In the genomic region with DNA sequence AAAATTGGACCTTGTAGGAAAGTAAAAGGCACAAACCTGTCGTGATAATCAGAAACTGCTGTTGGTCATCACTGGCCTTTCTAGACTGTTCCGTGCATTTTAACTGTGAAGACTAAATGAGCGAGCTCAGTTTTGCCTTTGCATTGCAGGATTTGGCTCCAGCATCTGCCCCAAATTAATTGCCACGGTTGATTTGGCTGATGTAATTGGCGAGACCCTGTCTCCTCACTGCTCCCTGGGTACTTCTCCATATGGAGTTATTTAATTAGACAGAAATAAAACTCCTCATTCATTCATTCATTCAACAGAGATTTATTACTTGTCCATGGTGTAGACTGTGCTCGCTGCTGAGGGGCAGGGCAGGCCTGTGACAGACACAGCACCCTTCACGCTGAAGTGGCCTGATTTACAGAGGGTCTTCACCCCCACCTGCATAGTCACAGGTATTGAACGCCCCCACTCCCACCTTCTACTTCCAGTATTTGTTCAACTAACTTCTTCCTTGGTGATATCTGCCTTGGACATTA, we compare ENCODE assay signal across 18 mouse cellular contexts.
DNase-seq lines count a peak whose midpoint lies in the region; ATAC-seq and TF ChIP-seq lines count a peak whose summit lies in the region.
"Had no signal": no experiment of that assay in that cellular context is flagged by ENCODE, and none has a peak within 500 bp of the region (broad histone marks: within the 10 kb centered on the region; RNA-seq: fewer than 3 reads in every experiment).

No protein-coding gene starts in this region.

- no peak for TF ChIP-seq POLR2A in thymus, adult 2 months (IDR thresholded peaks at IDR 0.05; ENCODE audit: control insufficient read depth, extremely low read depth, insufficient read depth, low read length, poor library complexity)

- peak; percentile 19; the same call in 1 of the 2 replicates for ATAC-seq in midbrain, embryonic 12.5 days (ENCODE audit: low FRiP score, low read depth)
- no peak for ATAC-seq in midbrain, embryonic 11.5 days (ENCODE audit: low FRiP score)
- ATAC-seq in forebrain, embryonic 13.5 days = peak; percentile 78
- peak; percentile 81 for ATAC-seq in hindbrain, embryonic 16.5 days
- ATAC-seq: CD4-positive, CD25-positive, alpha-beta regulatory T cell, adult 4 months had no signal

- WGBS in midbrain, embryonic 12.5 days = 84% methylated on average over 8 of the region's 8 CpGs
- WGBS in midbrain, embryonic 11.5 days = 90% methylated on average over 8 of the region's 8 CpGs
- 42% methylated on average over 8 of the region's 8 CpGs for WGBS in forebrain, embryonic 13.5 days
- 48% methylated on average over 8 of the region's 8 CpGs for WGBS in hindbrain, embryonic 16.5 days
- 90% methylated on average over 8 of the region's 8 CpGs for WGBS in thymus, adult 2 months

- no peaks in the 10 kb centered on the region for H3K36me3 ChIP-seq in midbrain, embryonic 12.5 days
- no peaks in the 10 kb centered on the region for H3K36me3 ChIP-seq in midbrain, embryonic 11.5 days (ENCODE audit: control insufficient read depth, insufficient read depth, low read length)
- no peaks in the 10 kb centered on the region for H3K36me3 ChIP-seq in forebrain, embryonic 13.5 days (ENCODE audit: poor library complexity, severe bottlenecking)
- no peaks in the 10 kb centered on the region for H3K36me3 ChIP-seq in hindbrain, embryonic 16.5 days (ENCODE audit: control insufficient read depth, insufficient read depth, low read length)
- H3K36me3 ChIP-seq in thymus, adult 2 months (ENCODE audit: control insufficient read depth, insufficient read depth, low read length) = no peaks in the 10 kb centered on the region
- H3K36me3 ChIP-seq: heart, embryonic 10.5 days; intestine, embryonic 15.5 days had no signal

- no peak overlapping the region for H3K9ac ChIP-seq in midbrain, embryonic 12.5 days (replicated peaks)
- H3K9ac ChIP-seq in midbrain, embryonic 11.5 days (ENCODE audit: low read length) = no peak overlapping the region
- H3K9ac ChIP-seq in forebrain, embryonic 13.5 days = no peak overlapping the region
- H3K9ac ChIP-seq in hindbrain, embryonic 16.5 days (ENCODE audit: low read depth, low read length) = no peak overlapping the region
- H3K9ac ChIP-seq: intestine, embryonic 15.5 days had no signal

- no peak overlapping the region for H3K27ac ChIP-seq in midbrain, embryonic 12.5 days (replicated peaks)
- H3K27ac ChIP-seq in midbrain, embryonic 11.5 days (ENCODE audit: low read depth, low read length) = no peak overlapping the region
- H3K27ac ChIP-seq in forebrain, embryonic 13.5 days = peak overlapping the region; percentile 20
- H3K27ac ChIP-seq in hindbrain, embryonic 16.5 days (ENCODE audit: low read depth, low read length) = no peak overlapping the region
- no peak overlapping the region for H3K27ac ChIP-seq in thymus, adult 2 months (ENCODE audit: control insufficient read depth, insufficient read depth, low read length)
- H3K27ac ChIP-seq: intestine, embryonic 15.5 days; layer of hippocampus, adult 2 months; stomach, postnatal 0 days had no signal

- H3K4me1 ChIP-seq in midbrain, embryonic 12.5 days = peaks cover 20% of the 10 kb centered on the region
- H3K4me1 ChIP-seq in midbrain, embryonic 11.5 days (ENCODE audit: control insufficient read depth, insufficient read depth, low read length) = no peaks in the 10 kb centered on the region
- peaks cover 35% of the 10 kb centered on the region for H3K4me1 ChIP-seq in forebrain, embryonic 13.5 days
- no peaks in the 10 kb centered on the region; the same call in 1 of the 2 replicates for H3K4me1 ChIP-seq in hindbrain, embryonic 16.5 days (ENCODE audit: control insufficient read depth, insufficient read depth, low read depth, low read length)
- H3K4me1 ChIP-seq in thymus, adult 2 months (replicated peaks; ENCODE audit: control insufficient read depth, insufficient read depth, low read length) = no peaks in the 10 kb centered on the region
- H3K4me1 ChIP-seq: intestine, embryonic 15.5 days had no signal

- H3K9me3 ChIP-seq in midbrain, embryonic 12.5 days = no peaks in the 10 kb centered on the region
- no peaks in the 10 kb centered on the region for H3K9me3 ChIP-seq in midbrain, embryonic 11.5 days (ENCODE audit: control insufficient read depth, low read length)
- H3K9me3 ChIP-seq in forebrain, embryonic 13.5 days (replicated peaks) = no peaks in the 10 kb centered on the region
- H3K9me3 ChIP-seq in hindbrain, embryonic 16.5 days (ENCODE audit: control insufficient read depth, low read length) = no peaks in the 10 kb centered on the region
- H3K9me3 ChIP-seq: heart, embryonic 10.5 days; intestine, embryonic 15.5 days had no signal

- H3K27me3 ChIP-seq in midbrain, embryonic 12.5 days = no peaks in the 10 kb centered on the region
- no peaks in the 10 kb centered on the region for H3K27me3 ChIP-seq in midbrain, embryonic 11.5 days (ENCODE audit: control insufficient read depth, insufficient read depth, low read length)
- no peaks in the 10 kb centered on the region for H3K27me3 ChIP-seq in forebrain, embryonic 13.5 days
- no peaks in the 10 kb centered on the region for H3K27me3 ChIP-seq in hindbrain, embryonic 16.5 days (replicated peaks; ENCODE audit: control insufficient read depth, insufficient read depth, low read length)
- no peaks in the 10 kb centered on the region for H3K27me3 ChIP-seq in thymus, adult 2 months (ENCODE audit: control insufficient read depth, insufficient read depth, low read length)
- H3K27me3 ChIP-seq: intestine, embryonic 15.5 days had no signal

- no peak for TF ChIP-seq CTCF in thymus, adult 2 months (IDR thresholded peaks at IDR 0.05; ENCODE audit: borderline replicate concordance, control insufficient read depth, extremely low read depth, insufficient read depth, low read length, poor library complexity)

- DNase-seq in midbrain, embryonic 11.5 days (ENCODE audit: low spot score, missing footprints) = no peak
- peak; percentile 84 for DNase-seq in retina, postnatal 1 day
- DNase-seq in gastrocnemius, postnatal 25 days = no peak
- DNase-seq in thymus, adult 2 months = no peak
- DNase-seq: adrenal gland, postnatal 10 days; cerebellum, adult 9-11 months; gastrocnemius, postnatal 36 days; heart, postnatal 14 days; lung, postnatal 36 days; thymus, postnatal 4 days had no signal

- no peak overlapping the region for H3K4me3 ChIP-seq in midbrain, embryonic 12.5 days
- no peak overlapping the region for H3K4me3 ChIP-seq in midbrain, embryonic 11.5 days (ENCODE audit: low read depth, low read length)
- H3K4me3 ChIP-seq in forebrain, embryonic 13.5 days = no peak overlapping the region
- no peak overlapping the region for H3K4me3 ChIP-seq in hindbrain, embryonic 16.5 days (ENCODE audit: low read length)
- H3K4me3 ChIP-seq in thymus, adult 2 months (ENCODE audit: control insufficient read depth, insufficient read depth, low read length) = no peak overlapping the region
- H3K4me3 ChIP-seq: heart, embryonic 10.5 days; intestine, embryonic 15.5 days; layer of hippocampus, adult 2 months had no signal

- no peak overlapping the region for H3K4me2 ChIP-seq in midbrain, embryonic 12.5 days (replicated peaks)
- no peak overlapping the region for H3K4me2 ChIP-seq in midbrain, embryonic 11.5 days
- no peak overlapping the region for H3K4me2 ChIP-seq in forebrain, embryonic 13.5 days
- H3K4me2 ChIP-seq in hindbrain, embryonic 16.5 days (ENCODE audit: low read length) = no peak overlapping the region
- H3K4me2 ChIP-seq: intestine, embryonic 15.5 days had no signal
